Comparison of ENCODE assay signal across 38 mouse cellular contexts in the genomic region with DNA sequence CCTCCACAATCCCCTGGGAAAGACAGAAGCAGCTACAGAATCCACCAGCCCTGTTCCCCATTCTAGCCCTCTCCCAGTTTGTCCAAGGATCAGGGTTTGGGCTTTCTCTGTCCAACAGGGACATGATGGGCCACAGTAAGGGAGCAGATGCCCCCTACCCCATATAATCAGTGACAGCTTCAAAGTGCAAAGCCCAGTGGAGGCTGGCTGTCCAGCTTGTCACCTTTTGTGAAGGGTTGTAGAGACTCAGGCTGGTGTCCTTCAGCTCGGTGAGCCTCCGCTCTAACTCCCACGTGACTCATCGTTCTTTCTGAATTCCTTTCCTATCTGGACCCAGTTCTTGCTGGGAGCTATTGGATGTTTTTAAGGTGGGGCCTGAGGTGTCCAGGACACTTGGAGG. TPM values are rescaled to one million over a fixed set of nuclear protein-coding genes. Genes with fewer than 3 reads are reported as not detected.
"Had no signal": no experiment of that assay in that cellular context is flagged by ENCODE, and none has a peak within 500 bp of the region (broad histone marks: within the 10 kb centered on the region; RNA-seq: fewer than 3 reads in every experiment).

No protein-coding gene starts in this region.

- H3K27me3 ChIP-seq: heart, embryonic 13.5 days; heart, embryonic 15.5 days; hindbrain, embryonic 12.5 days; intestine, embryonic 15.5 days; limb, embryonic 12.5 days had no signal

- ATAC-seq: hindbrain, embryonic 16.5 days; inflammation-experienced regulatory T-cells, adult 6 months; intestine, embryonic 15.5 days; intestine, postnatal 0 days had no signal

- H3K4me2 ChIP-seq: heart, embryonic 11.5 days; heart, embryonic 13.5 days; heart, embryonic 15.5 days; hindbrain, embryonic 12.5 days; hindbrain, embryonic 14.5 days; intestine, embryonic 15.5 days; limb, embryonic 12.5 days; liver, embryonic 11.5 days; liver, embryonic 13.5 days had no signal

- H3K9ac ChIP-seq: heart, embryonic 13.5 days; heart, embryonic 15.5 days; hindbrain, embryonic 14.5 days; intestine, embryonic 15.5 days; limb, embryonic 12.5 days; liver, embryonic 13.5 days had no signal

- H3K36me3 ChIP-seq: heart, embryonic 13.5 days; heart, embryonic 15.5 days; hindbrain, embryonic 10.5 days; hindbrain, embryonic 12.5 days; limb, embryonic 10.5 days; liver, embryonic 13.5 days had no signal

- H3K27ac ChIP-seq: gastrocnemius, adult 2 months; heart, adult 2 months; heart, embryonic 13.5 days; heart, embryonic 15.5 days; hindbrain, embryonic 10.5 days; hindbrain, embryonic 12.5 days; hindbrain, embryonic 14.5 days; intestine, embryonic 15.5 days; layer of hippocampus, adult 2 months; left cerebral cortex, adult 2 months; limb, embryonic 10.5 days; limb, embryonic 12.5 days; liver, embryonic 13.5 days had no signal

- DNase-seq: gastrocnemius, adult 2 months; gastrocnemius, postnatal 10 days; gastrocnemius, postnatal 25 days; heart, adult 2 months; heart, postnatal 14 days; heart, postnatal 36 days; kidney, adult 18-20 months; kidney, adult 8-10 months; kidney, postnatal 10 days; kidney, postnatal 25 days; kidney, postnatal 4 days; liver; liver, embryonic 13.5 days had no signal

- H3K9me3 ChIP-seq: heart, embryonic 13.5 days; heart, embryonic 15.5 days; hindbrain, embryonic 10.5 days; hindbrain, embryonic 12.5 days; intestine, embryonic 15.5 days; limb, embryonic 10.5 days; limb, embryonic 12.5 days; liver, embryonic 13.5 days had no signal

- H3K4me3 ChIP-seq: gastrocnemius, adult 2 months; heart, adult 2 months; heart, embryonic 13.5 days; heart, embryonic 15.5 days; hindbrain, embryonic 10.5 days; hindbrain, embryonic 12.5 days; intestine, embryonic 15.5 days; layer of hippocampus, adult 2 months; left cerebral cortex, adult 2 months; limb, embryonic 10.5 days; limb, embryonic 12.5 days; liver, embryonic 13.5 days had no signal

RNA-seq across cellular contexts. Expression of a gene that starts 3.9 kb away (rescaled TPM):
- total RNA-seq: gastrocnemius, adult 2 months; gastrocnemius, postnatal 10 days; gastrocnemius, postnatal 25 days; gastrocnemius, postnatal 4 days; granulocyte monocyte progenitor cell, adult 5-6 weeks; heart, adult 2 months; heart, postnatal 14 days; heart, postnatal 36 days; layer of hippocampus, adult 2 months; layer of hippocampus, postnatal 10 days; layer of hippocampus, postnatal 25 days; left cerebral cortex, adult 2 months; left cerebral cortex, postnatal 14 days; left cerebral cortex, postnatal 36 days had no signal
- polyA plus RNA-seq: heart, adult 2 months; heart, embryonic 11.5 days; heart, embryonic 13.5 days; heart, embryonic 15.5 days; heart, postnatal 0 days; hindbrain, embryonic 10.5 days; hindbrain, embryonic 12.5 days; hindbrain, embryonic 14.5 days; hindbrain, embryonic 16.5 days; inflammation-experienced regulatory T-cells, adult 6 months; intestine, embryonic 15.5 days; intestine, postnatal 0 days; kidney, embryonic 14.5 days; kidney, embryonic 16.5 days; limb, embryonic 10.5 days; limb, embryonic 12.5 days; limb, embryonic 14.5 days; liver, embryonic 11.5 days; liver, embryonic 13.5 days had no signal

RNA-seq across cellular contexts. Expression of a gene that starts 21.2 kb away (rescaled TPM):
- total RNA-seq: gastrocnemius, adult 2 months; gastrocnemius, postnatal 10 days; gastrocnemius, postnatal 25 days; gastrocnemius, postnatal 4 days; granulocyte monocyte progenitor cell, adult 5-6 weeks; heart, adult 2 months; heart, postnatal 14 days; heart, postnatal 36 days; layer of hippocampus, adult 2 months; layer of hippocampus, postnatal 10 days; layer of hippocampus, postnatal 25 days; left cerebral cortex, adult 2 months; left cerebral cortex, postnatal 14 days; left cerebral cortex, postnatal 36 days had no signal
- polyA plus RNA-seq: heart, adult 2 months; heart, embryonic 11.5 days; heart, embryonic 13.5 days; heart, embryonic 15.5 days; heart, postnatal 0 days; hindbrain, embryonic 10.5 days; hindbrain, embryonic 12.5 days; hindbrain, embryonic 14.5 days; hindbrain, embryonic 16.5 days; intestine, embryonic 15.5 days; intestine, postnatal 0 days; kidney, embryonic 14.5 days; kidney, embryonic 16.5 days; limb, embryonic 10.5 days; limb, embryonic 12.5 days; limb, embryonic 14.5 days; liver, embryonic 11.5 days; liver, embryonic 13.5 days had no signal

RNA-seq across cellular contexts. Expression of a gene that starts 27.1 kb away (rescaled TPM):
- total RNA-seq: gastrocnemius, adult 2 months; gastrocnemius, postnatal 10 days; gastrocnemius, postnatal 25 days; gastrocnemius, postnatal 4 days; granulocyte monocyte progenitor cell, adult 5-6 weeks; heart, adult 2 months; heart, postnatal 14 days; heart, postnatal 36 days; layer of hippocampus, adult 2 months; layer of hippocampus, postnatal 10 days; layer of hippocampus, postnatal 25 days; left cerebral cortex, adult 2 months; left cerebral cortex, postnatal 14 days; left cerebral cortex, postnatal 36 days had no signal
- polyA plus RNA-seq: heart, adult 2 months; heart, embryonic 11.5 days; heart, embryonic 13.5 days; heart, embryonic 15.5 days; heart, postnatal 0 days; hindbrain, embryonic 10.5 days; hindbrain, embryonic 12.5 days; hindbrain, embryonic 14.5 days; hindbrain, embryonic 16.5 days; inflammation-experienced regulatory T-cells, adult 6 months; intestine, embryonic 15.5 days; intestine, postnatal 0 days; kidney, embryonic 14.5 days; kidney, embryonic 16.5 days; limb, embryonic 10.5 days; limb, embryonic 12.5 days; limb, embryonic 14.5 days; liver, embryonic 11.5 days; liver, embryonic 13.5 days had no signal

RNA-seq across cellular contexts. Expression of a gene that starts 33.1 kb away (rescaled TPM):
- total RNA-seq: gastrocnemius, adult 2 months; gastrocnemius, postnatal 10 days; gastrocnemius, postnatal 25 days; gastrocnemius, postnatal 4 days; granulocyte monocyte progenitor cell, adult 5-6 weeks; heart, adult 2 months; heart, postnatal 14 days; heart, postnatal 36 days; layer of hippocampus, postnatal 10 days; layer of hippocampus, postnatal 25 days; left cerebral cortex, postnatal 14 days; left cerebral cortex, postnatal 36 days had no signal
- polyA plus RNA-seq: heart, adult 2 months; heart, embryonic 11.5 days; heart, embryonic 13.5 days; heart, embryonic 15.5 days; heart, postnatal 0 days; hindbrain, embryonic 10.5 days; hindbrain, embryonic 12.5 days; hindbrain, embryonic 14.5 days; hindbrain, embryonic 16.5 days; inflammation-experienced regulatory T-cells, adult 6 months; intestine, embryonic 15.5 days; intestine, postnatal 0 days; kidney, embryonic 14.5 days; kidney, embryonic 16.5 days; limb, embryonic 10.5 days; limb, embryonic 12.5 days; limb, embryonic 14.5 days; liver, embryonic 11.5 days; liver, embryonic 13.5 days had no signal
